Mouse (Mus musculus) cortical plate, adult 2 months (tissue): ENCODE measurements around the gene Ldlrad1. TPM values are rescaled to one million over a fixed set of nuclear protein-coding genes. Genes with fewer than 3 reads are reported as not detected.

Experiments used
- H3K27ac ChIP-seq: fragments of 200-500 bp; 2 replicates; pipeline ENCODE4 v1.5.1; 2012; ENCODE audit warnings: low read length, control low read depth, inconsistent platforms; ENCODE audit not compliant: insufficient read depth
- H3K4me1 ChIP-seq: fragments of 200-500 bp; 2 replicates; pipeline ENCODE4 v1.6.1; 2011; ENCODE audit warnings: low read length; ENCODE audit not compliant: control insufficient read depth, insufficient read depth
- H3K4me3 ChIP-seq: fragments of 200-500 bp; 2 replicates; pipeline ENCODE4 v1.5.1; 2011; ENCODE audit warnings: mild to moderate bottlenecking, low read length, control low read depth; ENCODE audit not compliant: insufficient read depth
- CTCF ChIP-seq: fragments of 200-500 bp; IDR thresholded peaks from 2 replicates; pipeline ENCODE4 v1.5.1; 2011; ENCODE audit warnings: mild to moderate bottlenecking, control low read depth, low read length; ENCODE audit not compliant: insufficient read depth; ENCODE audit errors: extremely low read depth
- POLR2A ChIP-seq: fragments of 200-500 bp; IDR thresholded peaks from 2 replicates; pipeline ENCODE4 v1.6.1; 2011; ENCODE audit warnings: mild to moderate bottlenecking, low read length, control low read depth; ENCODE audit not compliant: insufficient read depth; ENCODE audit errors: extremely low read depth
- polyA plus RNA-seq: library from polyadenylated mRNA; depleted of rRNA; stranded (reverse); fragments of >200 nt; gene quantifications from 2 replicates; pipeline ENCODE4 v1.2.3, GENCODE M21; 2012

The Ldlrad1 gene
- polyA plus RNA-seq, 1 experiment = not detected

GRCm38 (mm10) chr4:107240196-107240595, 31.2 kb downstream of the Ldlrad1 start:
- H3K4me1 ChIP-seq = no peaks in the 10 kb centered on the region; the same call in 1 of the 2 replicates
- no peak overlapping the region for H3K27ac ChIP-seq
- no peak overlapping the region for H3K4me3 ChIP-seq
- TF ChIP-seq CTCF (no peak), POLR2A (no peak)

GRCm38 (mm10) chr4:107243365-107244333, 34.7 kb downstream of the Ldlrad1 start:
- peaks cover 3% of the 10 kb centered on the region; the same call in 1 of the 2 replicates for H3K4me1 ChIP-seq
- H3K27ac ChIP-seq = no peak overlapping the region
- H3K4me3 ChIP-seq = no peak overlapping the region
- no peak for TF ChIP-seq CTCF
- TF ChIP-seq POLR2A = no peak

- peaks cover 7% of the 10 kb centered on the region; the same call in 1 of the 2 replicates for H3K4me1 ChIP-seq
- TF ChIP-seq CTCF (no peak), POLR2A (no peak)
- no peak overlapping the region for H3K27ac ChIP-seq
- no peak overlapping the region for H3K4me3 ChIP-seq
These were observed 36.4 kb downstream of the Ldlrad1 start for GRCm38 (mm10) chr4:107245368-107245767.

- no peak overlapping the region for H3K4me3 ChIP-seq
- peaks cover 7% of the 10 kb centered on the region; the same call in 1 of the 2 replicates for H3K4me1 ChIP-seq
- no peak overlapping the region for H3K27ac ChIP-seq
- no peak for TF ChIP-seq CTCF
- TF ChIP-seq POLR2A = no peak
These were observed 37.1 kb downstream of the Ldlrad1 start for GRCm38 (mm10) chr4:107246040-107246439.

GRCm38 (mm10) chr4:107247110-107247509, 38.1 kb downstream of the Ldlrad1 start:
- TF ChIP-seq POLR2A (no peak), CTCF (no peak)
- no peak overlapping the region for H3K4me3 ChIP-seq
- H3K27ac ChIP-seq = no peak overlapping the region
- H3K4me1 ChIP-seq = peaks cover 7% of the 10 kb centered on the region; the same call in 1 of the 2 replicates

- H3K4me1 ChIP-seq = peaks cover 7% of the 10 kb centered on the region; the same call in 1 of the 2 replicates
- TF ChIP-seq CTCF (no peak), POLR2A (no peak)
- no peak overlapping the region for H3K4me3 ChIP-seq
- no peak overlapping the region for H3K27ac ChIP-seq
These were observed 39.1 kb downstream of the Ldlrad1 start for GRCm38 (mm10) chr4:107248061-107248460.

GRCm38 (mm10) chr4:107249471-107249870, 40.5 kb downstream of the Ldlrad1 start:
- Histone ChIP-seq H3K4me1 (peaks cover 7% of the 10 kb centered on the region; the same call in 1 of the 2 replicates), H3K4me3 (no peak overlapping the region), H3K27ac (no peak overlapping the region)
- TF ChIP-seq POLR2A (no peak), CTCF (no peak)

- Histone ChIP-seq H3K4me1 (peaks cover 8% of the 10 kb centered on the region), H3K4me3 (no peak overlapping the region), H3K27ac (no peak overlapping the region)
- TF ChIP-seq CTCF (peak; percentile 68), POLR2A (no peak)
These were observed 41.5 kb downstream of the Ldlrad1 start for GRCm38 (mm10) chr4:107250494-107250893.

GRCm38 (mm10) chr4:107252522-107252921, 43.5 kb downstream of the Ldlrad1 start:
- no peak for TF ChIP-seq POLR2A
- no peak for TF ChIP-seq CTCF
- H3K27ac ChIP-seq = no peak overlapping the region
- H3K4me3 ChIP-seq = peak overlapping the region; percentile 97
- peaks cover 7% of the 10 kb centered on the region for H3K4me1 ChIP-seq
